Mouse (Mus musculus) CH12.LX (cell line): ENCODE measurements around the gene Sox1. TPM values are rescaled to one million over a fixed set of nuclear protein-coding genes. Genes with fewer than 3 reads are reported as not detected.

Source experiments
- DNase-seq: peaks from one replicate; pipeline ENCODE4 v3.0.0-alpha.2; 2013; ENCODE audit errors: extremely low read depth
- H3K27ac ChIP-seq: 2 replicates; pipeline ENCODE4 v1.5.1; 2012; ENCODE audit warnings: low read depth, mild to moderate bottlenecking, control low read depth, moderate library complexity; ENCODE audit not compliant: insufficient read depth
- H3K27me3 ChIP-seq: replicated peaks from 2 replicates; pipeline ENCODE3; 2012; ENCODE audit warnings: inconsistent platforms
- H3K36me3 ChIP-seq, 2 experiments: replicated peaks in 1 of 2; 2 replicates each; pipeline versions ENCODE3 to v1.6.1; 2012; ENCODE audit warnings: inconsistent platforms in 1 of 2, low read length in 1 of 2, mild to moderate bottlenecking in 1 of 2, mixed read lengths in 1 of 2, moderate library complexity in 1 of 2; ENCODE audit not compliant: control insufficient read depth in 1 of 2, insufficient read depth in 1 of 2
- H3K4me1 ChIP-seq, 2 experiments: 2 replicates each; pipeline ENCODE4 v1.6.1; 2012; ENCODE audit warnings: inconsistent platforms in 1 of 2, moderate library complexity in 1 of 2; ENCODE audit not compliant: insufficient read depth in 2 of 2, control insufficient read depth in 1 of 2
- H3K4me2 ChIP-seq: 2 replicates; pipeline ENCODE4 v1.6.1; 2012; ENCODE audit warnings: low read depth, mild to moderate bottlenecking, control low read depth; ENCODE audit not compliant: poor library complexity, insufficient read depth, severe bottlenecking
- H3K4me3 ChIP-seq, 3 experiments: fragments of 150-350 bp in 1 of 3; sonication (generic) in 1 of 3; replicated peaks in 1 of 3; 2 replicates each; pipeline versions ENCODE3 to v1.5.1; 2011 to 2012; ENCODE audit warnings: low read depth in 2 of 3, low read length in 2 of 3, mild to moderate bottlenecking in 2 of 3, moderate library complexity in 2 of 3, control low read depth in 1 of 3, improper control_type of control experiment in 1 of 3, inconsistent platforms in 1 of 3, mixed read lengths in 1 of 3; ENCODE audit not compliant: poor library complexity in 1 of 3
- H3K79me2 ChIP-seq: replicated peaks from 2 replicates; pipeline ENCODE4 v1.6.1; 2012; ENCODE audit warnings: mild to moderate bottlenecking, moderate library complexity; ENCODE audit not compliant: control insufficient read depth, poor library complexity, insufficient read depth, severe bottlenecking; ENCODE audit errors: extremely low read depth
- H3K9ac ChIP-seq: 2 replicates; pipeline ENCODE4 v1.6.1; 2012; ENCODE audit warnings: low read depth, mild to moderate bottlenecking, control low read depth, moderate library complexity; ENCODE audit not compliant: insufficient read depth
- H3K9me3 ChIP-seq: replicated peaks from 2 replicates; pipeline ENCODE3; 2012; ENCODE audit warnings: low read length, inconsistent platforms, mixed read lengths
- BHLHE40 ChIP-seq: IDR thresholded peaks from 2 replicates; pipeline ENCODE4 v1.6.1; 2011; ENCODE audit warnings: mild to moderate bottlenecking, low read depth, low read length, improper control_type of control experiment
- CHD1 ChIP-seq: IDR thresholded peaks from 2 replicates; pipeline ENCODE4 v1.6.1; 2012; ENCODE audit warnings: low read depth, low read length, improper control_type of control experiment, inconsistent platforms
- EP300 ChIP-seq: IDR thresholded peaks from 2 replicates; pipeline ENCODE4 v1.6.1; 2011; ENCODE audit warnings: low read length, improper control_type of control experiment
- ETS1 ChIP-seq: conservative IDR thresholded peaks from 2 replicates; pipeline ENCODE4 v1.6.1; 2012; ENCODE audit warnings: low read depth, mild to moderate bottlenecking, inconsistent platforms, low read length, improper control_type of control experiment, moderate library complexity
- HCFC1 ChIP-seq: IDR thresholded peaks from 2 replicates; pipeline ENCODE4 v1.6.1; 2012; ENCODE audit warnings: low read depth, mild to moderate bottlenecking, inconsistent platforms, low read length, improper control_type of control experiment
- JUN ChIP-seq: IDR thresholded peaks from 2 replicates; pipeline ENCODE4 v1.6.1; 2011; ENCODE audit warnings: low read depth, mild to moderate bottlenecking, low read length, improper control_type of control experiment, moderate library complexity; ENCODE audit not compliant: insufficient read depth
- KAT2A ChIP-seq: IDR thresholded peaks from 2 replicates; pipeline ENCODE4 v1.6.1; 2012; ENCODE audit warnings: low read length, improper control_type of control experiment, inconsistent platforms; ENCODE audit not compliant: insufficient replicate concordance
- MAX ChIP-seq: IDR thresholded peaks from 2 replicates; pipeline ENCODE4 v1.6.1; 2011; ENCODE audit warnings: low read length, improper control_type of control experiment
- MXI1 ChIP-seq: IDR thresholded peaks from 2 replicates; pipeline ENCODE4 v1.6.1; 2011; ENCODE audit warnings: mild to moderate bottlenecking, low read depth, low read length, improper control_type of control experiment
- NELFE ChIP-seq: IDR thresholded peaks from 2 replicates; pipeline ENCODE4 v1.6.1; 2011; ENCODE audit warnings: low read depth, low read length, improper control_type of control experiment
- POLR2A ChIP-seq: IDR thresholded peaks from 2 replicates; pipeline ENCODE4 v1.6.1; 2011; ENCODE audit warnings: low read depth, mild to moderate bottlenecking, improper control_type of control experiment, low read length
- TBP ChIP-seq: conservative IDR thresholded peaks from 2 replicates; pipeline ENCODE4 v1.6.1; 2011; ENCODE audit warnings: low read depth, low read length, improper control_type of control experiment
- USF1 ChIP-seq: IDR thresholded peaks from 2 replicates; pipeline ENCODE4 v1.6.1; 2014; ENCODE audit warnings: low read depth, mild to moderate bottlenecking, inconsistent platforms, low read length, improper control_type of control experiment
- USF2 ChIP-seq: conservative IDR thresholded peaks from 2 replicates; pipeline ENCODE4 v1.6.1; 2011; ENCODE audit warnings: low read depth, low read length, improper control_type of control experiment
- ZKSCAN1 ChIP-seq: IDR thresholded peaks from 2 replicates; pipeline ENCODE4 v1.6.1; 2012; ENCODE audit warnings: low read depth, inconsistent platforms, low read length, improper control_type of control experiment, borderline replicate concordance
- ZNF384 ChIP-seq: IDR thresholded peaks from 2 replicates; pipeline ENCODE4 v1.6.1; 2012; ENCODE audit warnings: low read depth, low read length, improper control_type of control experiment, inconsistent platforms
- dilution Hi-C: fragments of 300-500 bp; cut with MboI; formaldehyde crosslinking; loops from 2 replicates; pipeline ENCODE4 v1.14.3; 2020; ENCODE audit warnings: low sequenced_read_pairs; ENCODE audit not compliant: extremely low pct_unique_long_range_greater_than_20kb, extremely low pct_ligation_motif_present
- in situ Hi-C: fragments of 300-500 bp; cut with MboI; formaldehyde crosslinking; loops from 3 replicates; pipeline ENCODE4 v1.14.3; 2019; ENCODE audit warnings: low sequenced_read_pairs, low pct_ligation_motif_present, low pct_unique_long_range_greater_than_20kb, mixed read lengths
- polyA plus RNA-seq: library from polyadenylated mRNA; unstranded; fragments of >175 nt; gene quantifications from 2 replicates; pipeline ENCODE4 v1.2.1, GENCODE M21; 2012; ENCODE audit warnings: low read depth; ENCODE audit not compliant: insufficient read length
- total RNA-seq, 2 experiments: library from RNA; depleted of rRNA; stranded (reverse); fragments of 300-350 nt in 1 of 2; fragments of >200 nt in 1 of 2; gene quantifications; 2 replicates each; pipeline ENCODE4 v1.2.3; 2012 to 2014

Gene Sox1
- total and polyA plus RNA-seq, 3 experiments = not detected

DNA sequence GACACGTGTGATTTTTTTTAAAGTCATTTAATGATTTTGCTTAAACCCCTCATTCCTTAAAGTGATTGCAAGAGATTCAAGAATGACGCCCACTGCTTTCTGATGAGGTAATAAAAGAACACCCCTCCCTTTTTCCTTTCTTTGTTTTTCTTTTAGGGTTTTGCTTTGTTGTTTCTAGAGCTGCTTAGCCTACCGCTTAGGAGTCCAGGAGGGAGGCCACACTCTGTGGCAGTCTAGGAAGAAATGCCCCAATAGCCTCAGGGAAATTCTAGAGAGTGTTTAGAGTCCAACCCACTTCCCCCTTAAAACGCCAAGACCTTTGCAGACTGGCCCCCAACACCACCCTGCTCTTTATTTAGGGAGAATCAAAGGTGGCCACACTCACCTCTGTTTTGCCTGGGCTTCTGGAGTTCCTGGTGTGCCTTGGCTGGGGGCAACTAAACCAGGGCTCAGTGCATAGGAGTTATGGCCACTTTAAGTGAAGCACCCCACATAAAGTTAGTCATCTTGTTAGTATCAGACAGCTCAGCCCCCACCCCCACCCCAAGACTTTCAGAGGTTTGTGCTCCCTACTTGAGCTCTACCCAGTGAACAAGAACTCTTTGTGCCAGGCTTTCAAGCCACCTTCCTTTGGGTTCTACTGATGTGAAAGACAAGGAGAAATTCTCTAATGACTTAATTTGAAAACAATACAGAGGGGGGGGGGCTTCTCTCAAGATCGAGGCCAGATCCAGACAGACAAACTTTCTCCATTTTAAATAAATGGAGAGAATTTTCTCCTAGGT, 4.5 kb downstream of the Sox1 start:
- no peaks in the 10 kb centered on the region for H3K36me3 ChIP-seq
- dilution Hi-C loops (no loop called here), in situ Hi-C loops (no loop called here)
- no peaks in the 10 kb centered on the region for H3K79me2 ChIP-seq
- H3K27ac ChIP-seq = no peak overlapping the region
- no peak for TF ChIP-seq TBP
- no peak for TF ChIP-seq USF2
- TF ChIP-seq POLR2A = no peak
- TF ChIP-seq JUN = no peak
- no peak for TF ChIP-seq EP300
- TF ChIP-seq MXI1 = no peak
- H3K27me3 ChIP-seq = peaks cover 25% of the 10 kb centered on the region
- no peak overlapping the region for H3K4me3 ChIP-seq
- no peak overlapping the region for H3K9ac ChIP-seq
- peaks cover 27% of the 10 kb centered on the region for H3K9me3 ChIP-seq
- H3K4me1 ChIP-seq = no peaks in the 10 kb centered on the region
- no peak for DNase-seq
- no peak overlapping the region for H3K4me2 ChIP-seq

DNA sequence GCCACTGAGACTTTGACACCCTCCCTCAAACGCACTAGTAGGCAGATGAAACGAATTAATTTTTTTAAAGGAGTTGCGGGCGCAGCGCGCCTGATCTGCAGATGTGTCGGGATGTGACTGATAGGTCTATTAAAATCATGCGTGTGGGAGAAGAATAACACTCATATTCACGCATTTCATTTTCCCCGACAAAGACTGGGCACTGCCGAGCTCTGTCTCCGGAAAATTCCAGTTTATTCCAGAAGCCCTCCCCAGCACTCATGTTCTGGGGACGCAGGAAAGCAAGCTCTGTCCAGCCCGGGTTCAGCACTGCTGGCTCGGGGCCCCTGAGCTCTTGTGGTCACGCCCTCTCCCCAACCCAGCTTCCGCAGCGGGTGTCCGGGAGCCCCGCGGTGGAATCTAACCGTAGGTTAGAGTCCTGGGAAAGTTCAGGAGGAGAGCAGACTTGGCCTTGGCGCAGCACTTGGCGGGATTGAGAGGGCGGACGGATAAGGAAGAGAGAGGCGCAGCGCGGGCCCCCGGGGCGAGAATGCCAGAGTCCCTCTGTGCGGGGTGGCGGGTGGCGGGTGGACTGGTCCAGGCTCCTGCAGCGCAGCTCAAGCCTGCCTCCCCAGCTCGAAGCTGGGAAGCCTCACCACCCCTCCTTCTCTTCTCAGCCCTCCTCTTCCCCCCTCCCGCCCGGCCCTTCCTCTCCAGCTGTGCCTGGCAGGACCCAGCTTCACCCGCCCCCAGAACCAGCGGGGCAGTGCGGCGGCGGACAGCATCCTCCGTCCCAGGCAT, 5.7 kb downstream of the Sox1 start:
- H3K4me2 ChIP-seq = no peak overlapping the region
- peaks cover 17% of the 10 kb centered on the region for H3K9me3 ChIP-seq
- H3K27ac ChIP-seq = no peak overlapping the region
- no peak for DNase-seq
- dilution Hi-C loops = no loop called here
- TF ChIP-seq MXI1 (no peak), CHD1 (no peak), ETS1 (no peak), BHLHE40 (no peak), USF1 (no peak), TBP (no peak), ZNF384 (no peak), HCFC1 (no peak), KAT2A (no peak), NELFE (no peak), ZKSCAN1 (no peak), MAX (no peak)
- H3K36me3 ChIP-seq = no peaks in the 10 kb centered on the region
- in situ Hi-C loops = no loop called here
- H3K9ac ChIP-seq = no peak overlapping the region
- H3K79me2 ChIP-seq = no peaks in the 10 kb centered on the region
- no peak overlapping the region for H3K4me3 ChIP-seq
- peaks cover 32% of the 10 kb centered on the region for H3K27me3 ChIP-seq
- H3K4me1 ChIP-seq = no peaks in the 10 kb centered on the region
